Mouse (Mus musculus) liver, embryonic 14.5 days (tissue): ENCODE data around the gene Tedc1. TPM values are rescaled to one million over a fixed set of nuclear protein-coding genes. Genes with fewer than 3 reads are reported as not detected.

Experiments
- ATAC-seq: fragments of 200-750 bp; cut with Nextera tagmentation; 2 replicates; pipeline ENCODE4 v1.8.0; 2017; ENCODE audit warnings: moderate number of reproducible peaks, mild to moderate bottlenecking, moderate library complexity; ENCODE audit not compliant: insufficient read depth
- DNase-seq, 3 experiments: peaks; one replicate each; pipeline ENCODE4 v3.0.0-alpha.2; 2012 to 2013; ENCODE audit warnings: low read depth in 3 of 3, low spot score in 3 of 3
- H3K27ac ChIP-seq: fragments of 300-500 bp; sonication (generic); 2 replicates; pipeline ENCODE4 v1.5.1; 2014; ENCODE audit warnings: moderate library complexity, mild to moderate bottlenecking, control low read depth, inconsistent platforms
- H3K27me3 ChIP-seq: fragments of 300-500 bp; sonication (generic); 2 replicates; pipeline ENCODE4 v1.6.1; 2014; ENCODE audit warnings: mild to moderate bottlenecking, low read length, moderate library complexity; ENCODE audit not compliant: control insufficient read depth, insufficient read depth
- H3K36me3 ChIP-seq: fragments of 300-500 bp; sonication (generic); replicated peaks from 2 replicates; pipeline ENCODE4 v1.6.1; 2014; ENCODE audit warnings: low read depth; ENCODE audit not compliant: control insufficient read depth, insufficient read depth
- H3K4me1 ChIP-seq, 2 experiments: fragments of 200-500 bp in 1 of 2; fragments of 300-500 bp in 1 of 2; sonication (generic) in 1 of 2; replicated peaks; 2 replicates each; pipeline ENCODE4 v1.6.1; 2012 to 2014; ENCODE audit warnings: antibody characterized with exemption in 1 of 2, inconsistent platforms in 1 of 2, low read length in 1 of 2; ENCODE audit not compliant: control insufficient read depth in 2 of 2, insufficient read depth in 2 of 2
- H3K4me2 ChIP-seq: fragments of 300-500 bp; sonication (generic); 2 replicates; pipeline ENCODE4 v1.6.1; 2014; ENCODE audit warnings: low read depth, mild to moderate bottlenecking, control low read depth, moderate library complexity
- H3K4me3 ChIP-seq, 2 experiments: fragments of 200-500 bp in 1 of 2; fragments of 300-500 bp in 1 of 2; sonication (generic) in 1 of 2; 2 replicates each; pipeline ENCODE4 v1.5.1; 2012 to 2014; ENCODE audit warnings: low read depth in 2 of 2, low read length in 2 of 2, mild to moderate bottlenecking in 2 of 2, control low read depth in 1 of 2, inconsistent platforms in 1 of 2, moderate library complexity in 1 of 2; ENCODE audit not compliant: insufficient read depth in 1 of 2
- H3K9ac ChIP-seq: fragments of 300-500 bp; sonication (generic); replicated peaks from 2 replicates; pipeline ENCODE4 v1.6.1; 2014; ENCODE audit warnings: mild to moderate bottlenecking, control low read depth, moderate library complexity
- H3K9me3 ChIP-seq: fragments of 300-500 bp; sonication (generic); 2 replicates; pipeline ENCODE4 v1.6.1; 2016; ENCODE audit warnings: low read length, mixed read lengths; ENCODE audit not compliant: control insufficient read depth
- CTCF ChIP-seq: IDR thresholded peaks from 2 replicates; pipeline ENCODE4 v1.5.1; 2016; ENCODE audit warnings: antibody characterized with exemption, low read depth, control low read depth
- EP300 ChIP-seq: IDR thresholded peaks from 2 replicates; pipeline ENCODE4 v1.6.1; 2016; ENCODE audit warnings: antibody characterized with exemption, low read depth
- WGBS: fragments of 180-500 bp; shearing (Covaris S2); extraction: QIAGEN DNeasy Blood & Tissue Kit; methylation state at CpG from one replicate; pipeline ENCODE4 v1.1.7; 2014; ENCODE audit not compliant: insufficient replicate concordance; 5-methylcytosine and 5-hydroxymethylcytosine counted together
- polyA plus RNA-seq, 2 experiments: library from polyadenylated mRNA; depleted of rRNA in 1 of 2; stranded (reverse) in 1 of 2; unstranded in 1 of 2; fragments of >200 nt; fragmentation: Nextera tagmentation in 1 of 2; extraction: Ambion mirVana in 1 of 2; gene quantifications; 2 replicates each; pipeline versions ENCODE4 v1.2.1 to v1.2.3; 2012 to 2014

The Tedc1 gene
- polyA plus RNA-seq, 2 experiments: 6.4 to 8.2 TPM

GRCm38 (mm10) chr12:113202008-113202407 is 45.8 kb downstream of the Tedc1 start:
- no peak overlapping the region for H3K4me3 ChIP-seq
- no peaks in the 10 kb centered on the region for H3K36me3 ChIP-seq
- ATAC-seq: no peak
- H3K27me3 ChIP-seq: no peaks in the 10 kb centered on the region
- DNase-seq: no peak
- TF ChIP-seq EP300 (no peak), CTCF (no peak)
- no peaks in the 10 kb centered on the region for H3K4me1 ChIP-seq
- H3K9ac ChIP-seq: no peak overlapping the region
- no peaks in the 10 kb centered on the region for H3K9me3 ChIP-seq
- H3K4me2 ChIP-seq: no peak overlapping the region
- no peak overlapping the region for H3K27ac ChIP-seq

DNA sequence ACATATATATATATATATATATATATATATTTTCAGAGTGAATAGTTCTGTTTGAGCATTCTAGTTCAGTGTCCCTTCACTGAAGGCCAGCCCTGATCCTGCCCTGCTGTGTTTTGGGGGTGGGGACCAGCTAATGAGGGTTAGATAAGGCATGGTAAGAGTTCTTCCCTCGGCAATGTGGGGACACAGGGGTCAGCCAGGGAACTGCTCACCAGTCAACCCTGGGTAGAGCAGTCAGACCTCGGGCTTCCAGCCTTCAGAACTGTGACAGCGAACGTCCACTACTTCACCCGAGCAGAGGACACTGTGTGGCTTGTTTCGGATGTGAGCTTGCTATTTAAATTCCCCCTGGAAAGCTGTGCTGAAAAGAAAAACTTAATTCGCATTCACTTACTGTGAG is 47.3 kb downstream of the Tedc1 start:
- TF ChIP-seq CTCF (no peak), EP300 (no peak)
- no peak for DNase-seq

GRCm38 (mm10) chr12:113205251-113205942 is 49.2 kb downstream of the Tedc1 start:
- ATAC-seq: no peak

More for the DNA sequence above, 47.3 kb downstream of the Tedc1 start:
- no peak overlapping the region for H3K27ac ChIP-seq
- WGBS: 62% methylated on average over 7 of the region's 7 CpGs
- H3K36me3 ChIP-seq: no peaks in the 10 kb centered on the region
- ATAC-seq: no peak
- no peaks in the 10 kb centered on the region for H3K4me1 ChIP-seq
- no peaks in the 10 kb centered on the region for H3K9me3 ChIP-seq
- H3K4me2 ChIP-seq: no peak overlapping the region
- H3K27me3 ChIP-seq: no peaks in the 10 kb centered on the region
- no peak overlapping the region for H3K9ac ChIP-seq
- H3K4me3 ChIP-seq: no peak overlapping the region

GRCm38 (mm10) chr12:113207737-113208136 is 51.5 kb downstream of the Tedc1 start:
- Histone ChIP-seq H3K36me3 (no peaks in the 10 kb centered on the region), H3K9me3 (no peaks in the 10 kb centered on the region), H3K4me1 (no peaks in the 10 kb centered on the region), H3K4me2 (no peak overlapping the region), H3K27ac (no peak overlapping the region), H3K4me3 (no peak overlapping the region), H3K9ac (no peak overlapping the region), H3K27me3 (no peaks in the 10 kb centered on the region)
- TF ChIP-seq EP300 (no peak), CTCF (no peak)
- no peak for DNase-seq
- 58% methylated on average over 6 of the region's 6 CpGs for WGBS
- no peak for ATAC-seq

More at GRCm38 (mm10) chr12:113205251-113205942, 49.2 kb downstream of the Tedc1 start:
- Histone ChIP-seq H3K4me2 (no peak overlapping the region), H3K36me3 (no peaks in the 10 kb centered on the region), H3K9me3 (no peaks in the 10 kb centered on the region), H3K4me3 (no peak overlapping the region), H3K4me1 (no peaks in the 10 kb centered on the region), H3K27ac (no peak overlapping the region), H3K9ac (no peak overlapping the region), H3K27me3 (no peaks in the 10 kb centered on the region)
- WGBS: 72% methylated on average over 7 of the region's 7 CpGs
- TF ChIP-seq EP300: no peak
- TF ChIP-seq CTCF: no peak
- DNase-seq: no peak

DNA sequence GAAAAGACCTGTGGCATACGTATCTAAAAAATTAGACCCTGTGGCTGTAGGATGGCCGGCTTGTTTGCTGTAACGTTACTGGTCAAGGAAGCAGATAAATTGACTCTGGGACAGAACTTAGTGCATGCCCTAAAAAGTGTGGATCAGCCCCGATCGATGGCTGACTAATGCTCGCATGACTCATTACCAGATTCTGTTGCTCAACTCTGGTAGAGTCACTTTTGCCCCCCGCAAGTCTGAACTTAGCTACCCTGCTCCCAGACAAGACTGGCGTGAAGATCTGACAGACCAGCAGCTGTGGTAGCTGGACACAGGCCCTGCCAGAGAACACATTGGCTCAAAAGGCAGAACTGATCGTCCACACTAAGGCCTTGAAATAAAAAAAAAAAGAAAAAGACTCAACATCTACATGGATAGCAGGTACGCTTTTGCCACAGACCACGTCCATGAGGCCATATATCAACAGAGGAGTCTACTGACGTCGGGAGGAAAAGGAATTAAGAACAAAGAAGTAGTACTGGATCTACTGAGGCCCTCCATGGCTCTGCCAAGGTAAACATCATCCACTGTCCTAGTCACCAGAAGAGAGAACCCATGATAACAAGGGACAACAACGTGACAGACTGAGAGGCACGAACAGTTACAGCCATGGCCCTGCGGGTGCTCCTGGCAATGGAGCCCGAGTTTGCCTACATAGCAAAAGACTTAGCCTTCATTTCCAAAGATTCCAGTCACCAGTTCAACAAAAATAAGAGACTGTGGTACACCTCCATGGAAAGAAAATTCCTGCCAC is 54.6 kb downstream of the Tedc1 start:
- Histone ChIP-seq H3K9ac (no peak overlapping the region), H3K9me3 (no peaks in the 10 kb centered on the region), H3K36me3 (no peaks in the 10 kb centered on the region), H3K4me1 (no peaks in the 10 kb centered on the region), H3K4me3 (no peak overlapping the region), H3K4me2 (no peak overlapping the region), H3K27me3 (no peaks in the 10 kb centered on the region), H3K27ac (no peak overlapping the region)
- no peak for ATAC-seq
- TF ChIP-seq EP300 (no peak), CTCF (no peak)
- no peak for DNase-seq
- 67% methylated on average over 17 of the region's 17 CpGs for WGBS
